Mouse (Mus musculus) liver, embryonic 15.5 days (tissue): Measurements from ENCODE around the gene Defb36. TPM values are rescaled to one million over a fixed set of nuclear protein-coding genes. Genes with fewer than 3 reads are reported as not detected.

ENCODE experiments used
- ATAC-seq: fragments of 200-750 bp; cut with Nextera tagmentation; 2 replicates; pipeline ENCODE4 v1.8.0; 2017; ENCODE audit warnings: moderate number of reproducible peaks, mild to moderate bottlenecking, moderate library complexity; ENCODE audit not compliant: insufficient read depth
- H3K27ac ChIP-seq: fragments of 300-500 bp; sonication (generic); replicated peaks from 2 replicates; pipeline ENCODE4 v1.5.1; 2015; ENCODE audit warnings: mild to moderate bottlenecking, inconsistent platforms
- H3K27me3 ChIP-seq: fragments of 300-500 bp; sonication (generic); 2 replicates; pipeline ENCODE4 v1.6.1; 2015; ENCODE audit warnings: mild to moderate bottlenecking, inconsistent platforms
- H3K36me3 ChIP-seq: fragments of 300-500 bp; sonication (generic); replicated peaks from 2 replicates; pipeline ENCODE4 v1.6.1; 2015; ENCODE audit warnings: moderate library complexity, mild to moderate bottlenecking, inconsistent platforms
- H3K4me1 ChIP-seq: fragments of 300-500 bp; sonication (generic); replicated peaks from 2 replicates; pipeline ENCODE4 v1.6.1; 2015; ENCODE audit warnings: inconsistent platforms
- H3K4me2 ChIP-seq: fragments of 300-500 bp; sonication (generic); 2 replicates; pipeline ENCODE4 v1.6.1; 2015; ENCODE audit warnings: moderate library complexity, mild to moderate bottlenecking, inconsistent platforms
- H3K4me3 ChIP-seq: fragments of 300-500 bp; sonication (generic); replicated peaks from 2 replicates; pipeline ENCODE4 v1.5.1; 2015; ENCODE audit warnings: mild to moderate bottlenecking, inconsistent platforms
- H3K9ac ChIP-seq: fragments of 300-500 bp; sonication (generic); 2 replicates; pipeline ENCODE4 v1.6.1; 2015; ENCODE audit warnings: moderate library complexity, mild to moderate bottlenecking, inconsistent platforms
- H3K9me3 ChIP-seq: fragments of 300-500 bp; sonication (generic); replicated peaks from 2 replicates; pipeline ENCODE4 v1.6.1; 2016; ENCODE audit warnings: inconsistent platforms
- WGBS: fragments of 180-500 bp; shearing (Covaris S2); methylation state at CpG from one replicate; pipeline ENCODE4 v1.1.7; 2015; ENCODE audit warnings: mixed read lengths; ENCODE audit not compliant: insufficient replicate concordance; 5-methylcytosine and 5-hydroxymethylcytosine counted together
- polyA plus RNA-seq: library from polyadenylated mRNA; unstranded; fragments of >200 nt; fragmentation: Nextera tagmentation; extraction: Ambion mirVana; gene quantifications from 2 replicates; pipeline ENCODE4 v1.2.1, GENCODE M21; 2015

Gene Defb36
- polyA plus RNA-seq, 1 experiment from 2014 or later = not detected

DNA sequence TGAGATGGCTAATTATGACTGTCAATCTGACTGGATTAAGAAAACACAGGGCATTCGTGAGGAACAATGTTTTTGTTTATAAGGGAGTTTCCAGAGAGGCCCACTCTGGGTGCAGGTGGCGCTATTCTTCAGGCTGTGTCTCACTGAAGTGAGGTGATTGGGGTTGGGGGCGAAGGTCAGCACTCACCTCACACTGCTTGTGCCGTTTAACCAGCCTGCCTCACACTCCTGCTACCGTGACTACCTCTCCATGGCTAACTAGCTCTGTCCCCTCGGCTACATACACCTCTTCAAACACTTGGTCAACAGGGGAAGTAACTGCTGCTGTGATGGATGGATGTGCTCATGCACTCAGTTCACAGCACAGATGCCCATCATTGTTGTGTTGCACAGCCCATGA, 15.1 kb upstream of the Defb36 start:
- Histone ChIP-seq H3K4me2 (no peak overlapping the region), H3K4me3 (no peak overlapping the region), H3K27me3 (no peaks in the 10 kb centered on the region), H3K9ac (no peak overlapping the region), H3K9me3 (no peaks in the 10 kb centered on the region), H3K36me3 (no peaks in the 10 kb centered on the region), H3K4me1 (no peaks in the 10 kb centered on the region), H3K27ac (no peak overlapping the region)
- 32% methylated on average over 6 of the region's 6 CpGs for WGBS
- ATAC-seq = no peak

DNA sequence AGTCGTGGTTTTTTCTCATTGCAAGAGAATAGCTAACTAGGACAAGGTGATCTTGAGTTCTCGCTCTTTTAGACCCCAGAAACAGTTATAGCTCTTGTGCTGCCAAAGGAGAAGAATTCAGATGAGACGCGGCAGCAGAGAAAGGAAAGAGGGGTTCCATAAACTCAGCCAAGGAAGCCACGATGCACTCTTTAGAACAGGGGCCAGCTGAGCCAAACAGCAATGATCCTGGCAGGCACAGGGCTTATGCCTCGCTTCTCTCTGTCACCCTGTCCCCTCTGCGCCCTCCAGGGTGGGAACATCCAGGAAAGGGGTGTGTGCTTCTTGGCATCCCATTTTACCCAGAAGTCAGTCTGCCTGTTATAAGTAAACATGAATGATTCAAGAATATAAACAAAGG, 4.8 kb upstream of the Defb36 start, which contains the start of gene Defb45:
Defb45 (minus strand) TSS at position 101 of the 400 bp plus-strand sequence.
- 56% methylated on average over 7 of the region's 7 CpGs for WGBS
- Histone ChIP-seq H3K27ac (no peak within 1 kb of the TSS), H3K27me3 (no peaks in the 10 kb centered on the region), H3K4me1 (no peaks in the 10 kb centered on the region), H3K36me3 (no peaks in the 10 kb centered on the region), H3K9ac (no peak within 1 kb of the TSS), H3K9me3 (no peaks in the 10 kb centered on the region), H3K4me2 (no peak within 1 kb of the TSS), H3K4me3 (no peak within 1 kb of the TSS)
- ATAC-seq = no peak

DNA sequence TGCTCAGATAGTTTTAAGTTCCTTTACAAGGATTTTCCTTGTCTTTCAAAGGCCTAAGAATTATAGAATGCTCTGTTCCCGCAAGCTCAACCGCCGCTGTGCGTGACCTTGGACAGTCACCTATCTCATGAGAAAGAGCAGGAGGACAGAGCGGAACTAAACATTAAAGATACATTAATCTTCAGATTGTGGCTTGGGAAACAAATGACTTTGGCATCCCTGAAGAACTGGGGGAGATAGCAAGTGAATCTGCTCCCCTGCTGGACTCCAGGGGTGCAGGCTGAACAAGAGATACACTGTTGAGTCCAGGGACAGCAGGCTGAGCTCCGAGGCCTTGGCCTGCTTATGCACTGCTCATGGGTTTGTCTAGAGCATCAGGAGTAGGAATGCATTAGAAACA, 4.1 kb upstream of the Defb36 start:
- H3K27ac ChIP-seq = no peak overlapping the region
- no peaks in the 10 kb centered on the region for H3K9me3 ChIP-seq
- H3K4me3 ChIP-seq = no peak overlapping the region
- no peak for ATAC-seq
- H3K9ac ChIP-seq = no peak overlapping the region
- 73% methylated on average over 6 of the region's 6 CpGs for WGBS
- no peaks in the 10 kb centered on the region for H3K36me3 ChIP-seq
- H3K4me1 ChIP-seq = no peaks in the 10 kb centered on the region
- no peak overlapping the region for H3K4me2 ChIP-seq
- H3K27me3 ChIP-seq = no peaks in the 10 kb centered on the region

GRCm38 (mm10) chr2:152601275-152601960, 2.7 kb upstream of the Defb36 start:
- no peaks in the 10 kb centered on the region for H3K9me3 ChIP-seq
- H3K9ac ChIP-seq = no peak overlapping the region
- H3K4me1 ChIP-seq = no peaks in the 10 kb centered on the region
- WGBS = 40% methylated on average over 4 of the region's 4 CpGs
- no peak overlapping the region for H3K27ac ChIP-seq
- H3K4me2 ChIP-seq = no peak overlapping the region
- no peaks in the 10 kb centered on the region for H3K36me3 ChIP-seq
- no peak for ATAC-seq
- H3K27me3 ChIP-seq = no peaks in the 10 kb centered on the region
- H3K4me3 ChIP-seq = no peak overlapping the region

DNA sequence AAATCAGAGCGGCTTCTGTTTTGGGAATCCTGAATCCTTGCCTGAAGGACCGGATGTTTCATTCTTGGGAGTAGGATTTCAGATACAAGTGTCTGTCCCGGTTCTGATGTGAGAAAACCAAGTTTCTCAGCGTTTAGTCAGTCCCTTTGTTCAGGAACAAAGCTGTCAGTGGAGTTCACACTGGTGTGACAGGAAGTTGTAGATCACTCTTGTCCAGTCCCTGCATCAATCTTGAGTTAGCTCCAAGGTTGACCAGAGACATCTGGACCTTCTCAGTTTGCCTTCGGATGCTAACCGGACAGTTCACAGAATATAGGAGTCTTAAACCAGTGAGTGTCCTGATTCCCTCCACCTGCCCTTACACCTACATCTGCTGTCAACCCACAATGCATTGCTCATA, 3.6 kb downstream of the Defb36 start:
- 47% methylated on average over 6 of the region's 6 CpGs for WGBS
- Histone ChIP-seq H3K9ac (no peak overlapping the region), H3K4me3 (no peak overlapping the region), H3K27me3 (no peaks in the 10 kb centered on the region), H3K4me1 (no peaks in the 10 kb centered on the region), H3K4me2 (no peak overlapping the region), H3K36me3 (no peaks in the 10 kb centered on the region), H3K9me3 (no peaks in the 10 kb centered on the region), H3K27ac (no peak overlapping the region)
- ATAC-seq = no peak

DNA sequence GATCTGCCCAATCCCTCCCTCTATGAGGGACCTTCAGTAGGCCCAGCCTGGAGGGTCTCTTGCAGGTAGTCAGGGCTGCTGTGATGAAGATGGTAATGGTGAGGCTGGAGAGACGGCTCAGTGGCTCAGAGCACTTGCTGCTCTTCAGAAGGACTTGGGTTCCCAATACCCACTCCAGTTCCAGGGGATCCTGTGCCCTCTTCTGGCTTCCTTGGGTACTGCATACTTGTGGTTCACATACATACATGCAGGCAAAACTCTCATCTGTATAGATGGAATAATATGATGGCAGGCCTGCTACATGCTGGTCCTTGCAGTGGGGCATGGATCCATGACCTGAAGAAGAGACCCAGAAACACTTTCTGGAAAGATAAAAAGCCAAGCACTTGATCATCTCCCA, 4.6 kb downstream of the Defb36 start:
- no peak overlapping the region for H3K4me3 ChIP-seq
- WGBS = 50% methylated on average over 1 of the region's 1 CpGs
- H3K27ac ChIP-seq = no peak overlapping the region
- no peaks in the 10 kb centered on the region for H3K36me3 ChIP-seq
- no peaks in the 10 kb centered on the region for H3K4me1 ChIP-seq
- H3K27me3 ChIP-seq = no peaks in the 10 kb centered on the region
- no peak for ATAC-seq
- H3K9me3 ChIP-seq = no peaks in the 10 kb centered on the region
- no peak overlapping the region for H3K4me2 ChIP-seq
- H3K9ac ChIP-seq = no peak overlapping the region

GRCm38 (mm10) chr2:152612193-152612592, 8.1 kb downstream of the Defb36 start:
- no peak overlapping the region for H3K4me3 ChIP-seq
- H3K4me1 ChIP-seq = no peaks in the 10 kb centered on the region
- no peaks in the 10 kb centered on the region for H3K27me3 ChIP-seq
- H3K27ac ChIP-seq = no peak overlapping the region
- H3K36me3 ChIP-seq = no peaks in the 10 kb centered on the region
- no peak overlapping the region for H3K4me2 ChIP-seq
- no peak for ATAC-seq
- WGBS = 38% methylated on average over 8 of the region's 8 CpGs
- H3K9me3 ChIP-seq = no peaks in the 10 kb centered on the region
- no peak overlapping the region for H3K9ac ChIP-seq

DNA sequence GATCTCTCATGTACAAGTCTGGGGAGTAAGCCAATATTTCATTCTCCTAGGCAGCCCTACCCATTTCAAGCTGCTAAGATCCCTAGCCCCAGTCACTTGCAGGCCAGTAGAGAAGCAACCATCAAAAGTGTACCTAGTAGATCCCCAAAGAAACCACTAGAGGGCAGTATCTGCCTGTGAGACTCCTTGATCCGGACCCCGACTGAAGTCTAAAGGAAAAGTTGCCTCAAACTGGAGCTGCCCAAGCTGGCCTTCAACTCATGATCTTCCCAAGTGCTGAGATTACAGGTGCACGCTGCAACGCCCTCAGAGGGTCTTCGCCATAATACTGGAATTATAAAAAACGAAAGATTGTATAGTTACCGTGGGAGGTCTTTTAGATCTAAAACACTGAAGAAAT, 11.4 kb downstream of the Defb36 start:
- Histone ChIP-seq H3K36me3 (no peaks in the 10 kb centered on the region), H3K27ac (no peak overlapping the region), H3K9ac (no peak overlapping the region), H3K4me3 (no peak overlapping the region), H3K27me3 (no peaks in the 10 kb centered on the region), H3K4me2 (no peak overlapping the region), H3K9me3 (no peaks in the 10 kb centered on the region), H3K4me1 (no peaks in the 10 kb centered on the region)
- ATAC-seq = no peak
- WGBS = 9% methylated on average over 7 of the region's 7 CpGs

GRCm38 (mm10) chr2:152616470-152616869, 12.3 kb downstream of the Defb36 start:
- H3K27me3 ChIP-seq = no peaks in the 10 kb centered on the region
- no peak for ATAC-seq
- H3K4me2 ChIP-seq = no peak overlapping the region
- no peak overlapping the region for H3K4me3 ChIP-seq
- no peaks in the 10 kb centered on the region for H3K4me1 ChIP-seq
- no peaks in the 10 kb centered on the region for H3K9me3 ChIP-seq
- no peak overlapping the region for H3K27ac ChIP-seq
- no peak overlapping the region for H3K9ac ChIP-seq
- WGBS = 19% methylated on average over 6 of the region's 6 CpGs
- H3K36me3 ChIP-seq = no peaks in the 10 kb centered on the region

DNA sequence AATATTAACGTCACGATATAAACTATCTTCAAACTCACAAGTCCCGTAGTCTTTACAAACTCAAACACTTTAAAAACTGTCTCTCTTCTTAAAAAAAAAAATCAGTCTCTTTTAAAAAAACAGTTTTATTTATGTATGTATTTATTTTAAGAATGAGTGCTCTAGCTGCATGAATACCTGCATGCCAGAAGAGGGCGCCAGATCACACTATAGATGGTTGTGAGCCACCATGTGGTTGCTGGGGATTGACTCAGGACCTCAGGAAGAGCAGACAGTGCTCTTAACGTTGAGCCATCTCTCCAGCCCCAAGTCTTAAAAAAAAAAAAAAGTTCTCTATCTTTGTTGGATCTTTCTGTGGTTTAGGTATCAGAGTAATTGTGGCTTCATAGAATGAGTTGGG, 13.2 kb downstream of the Defb36 start:
- H3K27me3 ChIP-seq = no peaks in the 10 kb centered on the region
- H3K27ac ChIP-seq = no peak overlapping the region
- 55% methylated on average over 5 of the region's 5 CpGs for WGBS
- no peak overlapping the region for H3K4me3 ChIP-seq
- no peak overlapping the region for H3K4me2 ChIP-seq
- H3K36me3 ChIP-seq = no peaks in the 10 kb centered on the region
- H3K9ac ChIP-seq = no peak overlapping the region
- no peaks in the 10 kb centered on the region for H3K4me1 ChIP-seq
- no peak for ATAC-seq
- no peaks in the 10 kb centered on the region for H3K9me3 ChIP-seq

- Histone ChIP-seq H3K4me2 (no peak overlapping the region), H3K27ac (no peak overlapping the region), H3K4me1 (no peaks in the 10 kb centered on the region), H3K27me3 (peaks cover 21% of the 10 kb centered on the region), H3K9me3 (no peaks in the 10 kb centered on the region), H3K36me3 (no peaks in the 10 kb centered on the region), H3K4me3 (no peak overlapping the region), H3K9ac (no peak overlapping the region)
- ATAC-seq = no peak
- WGBS = 34% methylated on average over 9 of the region's 9 CpGs
Observed at GRCm38 (mm10) chr2:152620367-152621134, 16.4 kb downstream of the Defb36 start.
